Mouse (Mus musculus): ENCODE data around the gene Gm49387.

Gm49387 gene

DNA sequence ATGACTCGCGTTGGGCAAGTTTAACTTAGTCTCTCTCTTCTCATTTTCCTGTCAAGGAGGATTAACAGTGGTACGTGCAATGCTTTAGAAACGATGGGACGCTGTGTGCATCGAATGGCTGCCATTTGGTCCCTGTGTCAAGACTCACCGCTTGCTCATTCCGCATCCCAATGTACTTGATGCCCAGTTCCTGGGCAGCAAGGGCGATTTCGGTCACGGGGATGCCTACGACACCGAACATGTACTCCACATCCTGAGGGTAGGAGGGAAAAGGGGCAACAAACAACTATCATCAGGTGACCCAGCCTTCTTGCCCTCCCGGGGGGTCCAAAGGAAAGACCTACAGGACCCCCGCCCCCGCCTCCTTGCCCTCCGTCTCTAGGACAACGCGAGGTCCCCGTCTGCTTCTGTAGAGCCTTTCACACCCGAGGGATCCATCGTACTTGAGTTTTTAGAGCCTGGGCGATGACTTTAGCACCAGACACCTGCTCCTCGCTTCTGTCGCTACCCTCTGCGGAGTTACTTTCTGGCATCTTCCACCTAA is at the start of gene Gm49387:
TSS of gene Gm49387 (minus strand) at position 533 of the 544 bp plus-strand sequence.
- DNase-seq (ENCODE audit: low spot score) = peak; percentile 61

DNA sequence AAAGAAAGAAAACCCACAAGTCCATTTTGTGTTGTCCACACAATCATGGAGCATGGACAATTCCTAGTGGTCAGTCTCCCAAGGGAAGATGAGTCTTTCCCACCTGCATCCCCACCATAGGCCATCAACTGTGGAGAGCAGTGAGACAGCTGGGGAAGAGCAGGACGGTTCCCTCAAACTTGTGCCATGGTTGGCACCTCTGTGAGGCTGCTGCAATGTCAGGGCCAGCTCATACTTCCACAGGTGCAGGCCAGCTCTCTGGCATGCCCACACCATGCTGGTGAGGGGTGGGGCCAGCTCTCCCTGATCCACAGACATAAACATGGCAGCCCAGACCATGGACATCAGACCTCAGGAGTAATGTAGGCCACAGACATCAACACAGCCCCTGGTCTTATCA is 45.6 kb upstream of the Gm49387 start:
- no peak for DNase-seq (ENCODE audit: low spot score)

DNA sequence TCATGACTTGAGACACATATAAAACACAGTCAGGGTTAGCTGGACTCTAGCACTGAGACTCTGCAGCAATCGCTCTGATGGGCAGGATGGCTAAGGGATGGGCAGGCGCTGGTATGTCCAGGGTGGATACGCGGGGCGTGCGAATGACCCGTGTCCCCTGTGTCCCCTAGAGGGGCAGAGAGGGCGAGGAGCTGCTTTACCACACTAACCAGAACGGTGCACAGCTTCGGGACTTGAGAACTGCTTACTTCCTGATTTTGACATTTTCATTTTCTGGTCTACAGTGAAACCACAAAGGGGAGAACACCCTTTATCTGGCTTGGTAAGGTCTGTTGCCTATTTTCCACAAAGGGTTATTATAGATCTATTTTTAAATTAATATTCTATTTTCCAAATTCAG is 45.0 kb upstream of the Gm49387 start:
- no peak for DNase-seq (ENCODE audit: low spot score)

DNA sequence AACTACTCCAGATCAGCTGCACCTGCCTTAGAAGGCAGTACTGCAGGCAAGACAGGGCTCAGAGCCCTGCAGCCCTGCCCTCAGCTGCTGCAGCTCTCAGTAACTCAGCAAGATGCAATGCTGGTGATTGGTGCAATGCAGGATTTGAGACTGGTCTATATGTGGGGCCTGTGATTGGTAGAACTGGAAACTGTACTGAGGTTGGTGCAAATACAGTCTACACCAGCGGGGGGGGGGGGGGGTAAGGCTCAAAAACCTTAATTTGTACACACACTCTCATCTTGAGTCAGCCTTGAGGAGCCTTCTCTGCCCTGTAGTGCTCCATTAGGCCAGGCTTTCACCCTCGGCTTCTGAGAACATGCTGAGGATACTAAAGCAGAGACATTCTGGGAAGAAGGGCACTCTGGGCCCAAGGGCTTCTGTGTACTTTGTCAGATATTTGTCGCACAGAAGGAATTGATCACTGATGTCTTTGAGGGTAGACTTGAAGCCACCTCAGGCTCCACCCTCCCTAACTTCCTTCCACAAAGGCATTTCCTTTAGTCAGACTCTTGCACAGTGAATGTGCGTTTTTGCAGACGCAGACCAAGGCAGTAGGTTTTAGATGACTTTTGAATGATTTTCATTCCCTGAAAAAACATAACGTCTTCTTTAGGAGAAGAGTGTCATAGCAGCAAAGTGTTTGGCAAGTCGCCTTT is 43.8 kb upstream of the Gm49387 start:
- no peak for DNase-seq (ENCODE audit: low spot score)

DNA sequence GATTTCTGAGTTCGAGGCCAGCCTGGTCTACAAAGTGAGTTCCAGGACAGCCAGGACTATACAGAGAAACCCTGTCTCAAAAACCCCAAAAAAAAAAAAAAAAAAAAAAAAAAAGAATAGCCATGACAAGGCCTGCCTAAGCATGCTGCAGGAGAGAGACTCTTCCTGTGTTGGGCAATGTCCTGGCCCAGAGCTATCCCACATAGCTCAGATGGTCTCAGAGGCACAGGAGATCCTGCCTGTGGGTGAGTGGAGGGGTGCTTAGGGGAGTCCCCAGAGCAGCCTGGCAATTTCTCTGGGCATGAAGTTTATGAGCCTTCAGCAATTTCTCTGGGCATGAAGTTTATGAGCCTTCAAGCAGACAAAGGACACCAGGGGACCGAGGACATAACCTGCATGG is 42.9 kb upstream of the Gm49387 start:
- no peak for DNase-seq (ENCODE audit: low spot score)

DNA sequence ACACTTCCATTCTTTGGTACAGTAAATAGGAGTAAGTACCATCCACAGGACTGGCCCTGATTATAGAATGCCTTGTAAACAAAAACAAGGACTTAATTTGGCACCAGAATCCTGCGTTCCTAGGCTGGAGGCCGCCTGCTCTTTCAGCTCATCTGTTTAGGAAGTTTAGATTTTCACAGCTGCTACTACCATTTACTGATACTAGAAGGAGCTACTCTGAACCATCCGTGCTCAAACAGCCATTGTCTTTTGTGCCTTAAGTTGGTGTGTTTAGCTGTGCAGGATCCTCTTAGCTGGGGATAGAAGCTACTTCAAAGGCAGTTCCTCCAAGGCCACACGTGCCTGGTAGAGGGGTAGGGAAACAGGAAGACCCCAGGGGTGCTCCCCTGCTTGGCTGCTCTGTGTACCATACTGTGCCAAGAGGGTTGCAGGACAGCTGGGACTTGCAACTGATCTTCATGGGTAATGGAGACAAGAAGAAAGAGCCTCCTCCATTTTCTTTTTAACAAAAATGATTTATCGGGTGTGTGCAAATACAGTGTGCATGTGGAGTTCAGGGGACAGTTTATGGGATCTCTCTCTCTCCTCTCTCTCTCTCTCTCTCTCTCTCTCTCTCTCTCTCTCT is 41.4 kb upstream of the Gm49387 start:
- DNase-seq (ENCODE audit: low spot score) = no peak

DNA sequence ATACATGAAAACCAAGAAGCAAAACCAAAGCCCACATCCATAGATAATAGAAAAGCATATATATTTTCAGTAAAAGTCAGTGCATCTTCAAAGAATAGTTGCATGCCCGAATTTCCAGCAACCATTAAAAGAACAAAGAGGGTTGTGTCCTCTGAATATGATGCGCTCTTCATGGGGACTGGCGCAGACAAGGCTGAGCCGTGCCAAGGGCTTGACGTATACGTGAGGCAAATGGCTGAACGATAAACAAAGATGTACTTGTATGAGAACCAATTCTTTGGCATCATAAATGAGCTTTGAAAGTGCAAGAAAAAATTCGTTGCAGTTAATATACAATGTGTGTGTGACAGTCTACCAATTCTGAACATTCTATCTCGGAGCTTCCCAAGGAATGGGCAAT is 40.6 kb upstream of the Gm49387 start:
- no peak for DNase-seq (ENCODE audit: low spot score)

DNA sequence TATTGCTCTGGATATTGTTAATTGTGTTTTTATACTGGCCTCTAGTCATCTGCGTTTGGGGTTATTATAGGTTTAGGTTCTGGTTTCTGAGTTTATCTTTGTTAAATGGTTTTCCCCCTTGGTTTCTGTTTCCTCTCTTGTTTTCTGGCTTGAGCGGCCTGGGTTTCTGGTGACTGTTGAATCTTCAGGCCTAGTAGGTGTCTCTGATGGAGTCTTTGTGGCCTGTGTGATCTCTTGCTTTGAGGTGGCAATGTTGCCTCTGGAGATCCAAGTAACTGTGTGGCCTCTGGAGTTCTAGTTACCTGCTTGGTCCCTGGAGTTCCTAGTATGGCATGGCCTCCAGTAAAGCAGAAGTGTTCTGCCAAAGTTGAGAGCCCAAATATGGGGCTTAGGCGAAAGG is 40.0 kb upstream of the Gm49387 start:
- no peak for DNase-seq (ENCODE audit: low spot score)

DNA sequence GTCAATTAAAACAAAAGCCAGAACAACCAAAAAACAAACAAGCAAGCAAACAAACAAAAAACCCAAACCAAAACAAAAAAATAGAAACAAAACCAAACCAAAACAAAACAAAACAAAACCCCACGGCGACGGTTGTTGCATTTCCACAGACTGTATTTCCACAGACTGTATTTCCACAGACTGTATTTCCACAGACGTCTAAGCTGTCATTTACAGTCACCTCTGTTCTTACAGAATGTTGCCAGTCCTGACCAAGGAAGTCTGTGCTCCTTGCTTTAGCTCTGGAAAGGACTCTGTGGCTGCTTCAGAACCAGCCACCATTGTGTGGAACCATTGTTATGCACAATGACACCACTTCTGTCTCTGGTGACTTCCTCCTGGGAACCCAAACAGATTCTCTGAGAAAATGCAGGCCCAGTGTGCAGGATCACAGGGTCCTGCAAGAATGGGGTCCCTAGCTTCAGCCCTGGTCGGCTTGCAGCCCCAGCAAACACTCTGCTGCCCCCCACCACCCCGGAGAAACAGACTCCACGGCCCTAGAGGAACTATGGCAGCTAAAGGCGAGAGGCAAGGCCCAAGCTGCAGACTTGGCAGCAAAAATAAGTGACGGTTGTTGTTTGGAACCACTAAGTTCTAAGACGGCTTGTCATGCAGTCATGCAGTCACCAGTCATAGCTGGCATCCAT is 31.1 kb upstream of the Gm49387 start:
- no peak for DNase-seq (ENCODE audit: low spot score)

DNA sequence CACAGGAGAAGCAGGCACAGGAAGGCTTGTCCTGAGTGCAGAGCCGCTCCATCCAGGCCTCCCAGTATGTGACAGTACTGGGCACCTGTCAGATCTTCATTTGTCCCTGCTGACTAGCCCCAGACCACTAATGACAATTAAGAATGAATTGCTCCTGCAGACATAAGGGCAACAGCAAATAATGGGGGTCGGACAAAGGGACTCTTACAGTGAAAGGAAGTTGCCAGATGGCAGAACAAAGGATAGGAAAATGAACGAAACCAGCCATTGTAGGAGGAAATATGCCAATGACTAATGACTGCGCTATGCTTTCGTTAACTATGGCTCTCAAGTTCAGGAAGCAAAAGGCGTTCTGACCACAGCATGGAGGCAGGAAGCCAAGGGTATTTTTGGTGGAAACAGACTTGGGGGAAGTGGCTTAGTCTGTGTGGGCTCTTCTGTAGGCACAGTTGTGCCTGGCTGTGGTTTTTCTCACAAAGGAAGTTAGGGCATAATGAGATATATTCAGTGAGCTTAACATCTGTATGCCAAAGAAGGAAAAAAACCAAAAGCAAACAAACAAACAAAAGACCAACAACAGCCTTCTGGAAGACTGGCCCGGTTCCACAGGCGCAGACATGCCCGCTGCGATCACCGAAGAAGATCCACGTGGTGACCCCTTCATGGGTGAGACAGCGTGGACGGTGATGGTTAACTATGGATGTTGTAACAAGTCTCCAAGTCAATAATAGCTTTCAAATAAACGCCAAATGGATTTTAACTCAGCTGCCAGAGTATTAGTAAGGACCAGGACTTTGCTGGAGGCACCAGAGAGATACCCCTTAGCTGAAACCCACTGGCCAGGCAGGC is 29.2 kb upstream of the Gm49387 start:
- no peak for DNase-seq (ENCODE audit: low spot score)

DNA sequence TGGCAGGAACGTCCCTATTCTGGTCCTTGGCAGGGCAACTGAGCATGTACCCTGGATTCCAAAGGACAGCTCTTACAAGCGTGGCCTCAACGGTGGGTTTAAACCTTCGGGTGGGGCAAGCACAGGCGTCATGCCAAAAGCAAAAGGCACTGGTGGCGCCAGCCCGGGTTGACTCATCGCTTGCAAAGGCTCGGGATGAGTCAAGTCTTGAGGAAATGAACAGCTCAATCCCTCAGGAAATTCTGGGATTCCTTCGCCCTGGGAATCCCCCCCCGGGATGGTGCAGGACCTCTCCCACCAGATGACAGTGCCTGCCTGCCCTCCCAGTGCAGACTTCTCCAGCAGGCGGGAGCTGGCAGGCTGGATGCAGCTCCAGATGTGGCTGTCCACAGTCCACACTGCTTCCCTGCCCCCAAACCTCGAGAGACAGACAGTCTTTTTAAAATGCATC is 28.5 kb upstream of the Gm49387 start:
- peak; percentile 50 for DNase-seq (ENCODE audit: low spot score)

DNA sequence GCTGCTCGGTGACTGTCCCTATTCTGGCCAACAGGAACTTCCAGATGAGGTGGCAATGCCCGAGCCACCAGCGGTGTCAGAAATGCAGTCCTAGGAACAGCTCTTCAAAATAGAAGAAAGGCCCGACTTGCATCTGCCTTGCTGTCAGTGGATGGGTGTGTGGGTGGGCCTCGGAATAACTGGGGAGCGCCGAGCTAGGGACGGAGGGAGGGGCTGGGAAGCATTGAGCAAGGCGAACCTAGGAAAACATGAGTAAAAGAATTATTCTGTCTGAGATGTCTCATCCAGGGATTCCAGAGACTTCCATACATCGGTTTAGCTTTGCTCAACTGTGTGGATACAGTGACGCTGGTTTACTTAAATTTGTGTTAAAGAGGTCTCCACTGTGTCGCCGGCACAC is 27.6 kb upstream of the Gm49387 start:
- no peak for DNase-seq (ENCODE audit: low spot score)

DNA sequence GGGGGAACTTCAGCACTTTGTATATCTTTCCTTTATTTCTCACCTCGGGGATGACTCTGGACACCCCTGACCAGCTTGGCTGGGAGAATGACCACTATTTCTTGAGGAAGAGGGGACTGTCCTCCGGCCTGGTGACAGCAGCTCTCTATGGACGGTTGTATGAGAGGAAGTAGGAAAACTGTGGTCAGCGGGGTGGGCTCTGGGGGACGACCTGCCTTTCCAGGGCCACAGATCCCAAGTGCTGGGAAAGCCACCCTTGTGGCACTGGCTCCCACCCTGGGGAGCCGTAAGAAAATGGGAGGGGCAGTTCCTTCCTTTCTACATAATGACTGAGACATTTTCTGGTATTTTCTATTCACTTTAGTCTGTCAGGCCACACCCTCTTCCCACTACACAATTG is 27.1 kb upstream of the Gm49387 start:
- no peak for DNase-seq (ENCODE audit: low spot score)

DNA sequence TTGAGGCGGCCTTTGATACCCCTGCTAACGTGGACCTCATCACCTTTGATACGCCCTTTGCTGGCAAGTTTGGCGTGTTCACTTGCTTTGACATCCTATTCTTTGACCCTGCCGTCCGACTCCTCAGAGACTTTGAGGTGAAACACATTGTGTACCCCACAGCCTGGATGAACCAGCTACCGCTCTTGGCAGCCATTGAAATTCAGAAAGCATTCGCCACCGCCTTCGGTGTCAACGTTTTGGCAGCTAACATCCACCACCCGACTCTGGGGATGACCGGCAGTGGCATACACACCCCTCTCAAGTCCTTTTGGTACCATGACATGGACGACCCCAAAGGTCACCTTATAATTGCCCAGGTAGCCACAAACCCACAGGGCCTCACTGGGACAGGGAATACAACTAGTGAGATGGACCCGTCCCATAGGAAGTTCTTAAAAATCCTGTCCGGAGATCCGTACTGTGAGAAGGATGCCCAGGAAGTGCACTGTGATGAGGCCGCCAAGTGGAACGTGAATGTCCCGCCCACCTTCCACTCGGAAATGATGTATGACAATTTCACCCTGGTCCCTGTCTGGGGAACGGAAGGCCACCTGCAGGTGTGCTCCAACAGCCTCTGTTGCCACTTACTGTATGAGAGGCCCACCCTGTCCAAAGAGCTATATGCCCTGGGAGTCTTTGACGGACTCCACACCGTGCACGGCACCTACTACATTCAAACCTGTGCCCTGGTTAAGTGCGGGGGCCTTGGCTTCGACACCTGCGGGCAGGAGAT is 26.4 kb upstream of the Gm49387 start:
- DNase-seq (ENCODE audit: low spot score) = no peak

DNA sequence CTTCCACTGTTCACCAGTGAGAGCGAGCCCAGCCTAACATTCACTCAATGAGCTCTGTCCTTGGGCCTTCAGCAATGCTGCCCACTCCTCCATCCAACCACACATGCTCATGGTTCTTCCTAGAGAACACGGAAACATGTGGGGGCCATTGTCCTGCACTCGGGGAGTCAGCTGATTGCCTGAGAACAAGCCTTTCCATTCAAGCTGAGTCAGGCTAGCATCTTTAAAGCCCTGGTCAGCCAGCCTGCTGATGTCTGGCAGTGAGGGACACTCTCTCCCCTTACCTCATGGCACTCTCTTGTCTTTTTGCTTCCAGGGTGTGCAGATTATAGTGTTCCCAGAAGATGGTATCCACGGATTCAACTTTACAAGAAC is 24.9 kb upstream of the Gm49387 start:
- DNase-seq (ENCODE audit: low spot score) = no peak

DNA sequence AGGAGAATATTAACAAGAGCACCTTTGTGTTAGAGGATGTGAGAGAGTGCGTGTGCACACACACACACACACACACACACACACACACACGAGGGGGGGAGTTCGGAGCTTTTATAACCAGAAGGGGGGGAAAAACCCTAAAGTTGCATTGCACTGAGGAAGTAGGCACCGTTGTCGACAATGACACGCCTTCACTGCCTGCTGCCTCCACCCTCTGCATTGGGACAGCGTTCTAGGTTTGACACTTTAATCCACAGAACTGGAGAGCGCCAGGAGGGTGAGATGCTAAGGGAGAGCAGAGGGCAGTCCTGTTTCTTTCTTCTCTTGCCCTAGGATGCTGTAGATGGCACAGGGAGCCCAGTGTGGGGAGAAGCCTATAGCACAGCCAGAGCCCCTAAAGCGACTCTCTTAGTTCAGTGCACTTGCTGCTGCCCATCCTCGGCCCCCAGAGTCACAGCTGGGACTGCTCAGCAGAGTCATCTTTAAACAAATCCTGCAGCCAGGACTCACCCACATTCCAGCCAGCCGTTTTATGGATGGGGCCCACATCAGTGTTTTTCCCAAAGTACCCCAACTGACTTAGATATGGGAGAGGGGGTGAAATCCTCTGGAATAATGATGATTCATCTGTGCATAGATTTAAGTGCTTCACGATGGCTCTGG is 24.4 kb upstream of the Gm49387 start:
- no peak for DNase-seq (ENCODE audit: low spot score)

DNA sequence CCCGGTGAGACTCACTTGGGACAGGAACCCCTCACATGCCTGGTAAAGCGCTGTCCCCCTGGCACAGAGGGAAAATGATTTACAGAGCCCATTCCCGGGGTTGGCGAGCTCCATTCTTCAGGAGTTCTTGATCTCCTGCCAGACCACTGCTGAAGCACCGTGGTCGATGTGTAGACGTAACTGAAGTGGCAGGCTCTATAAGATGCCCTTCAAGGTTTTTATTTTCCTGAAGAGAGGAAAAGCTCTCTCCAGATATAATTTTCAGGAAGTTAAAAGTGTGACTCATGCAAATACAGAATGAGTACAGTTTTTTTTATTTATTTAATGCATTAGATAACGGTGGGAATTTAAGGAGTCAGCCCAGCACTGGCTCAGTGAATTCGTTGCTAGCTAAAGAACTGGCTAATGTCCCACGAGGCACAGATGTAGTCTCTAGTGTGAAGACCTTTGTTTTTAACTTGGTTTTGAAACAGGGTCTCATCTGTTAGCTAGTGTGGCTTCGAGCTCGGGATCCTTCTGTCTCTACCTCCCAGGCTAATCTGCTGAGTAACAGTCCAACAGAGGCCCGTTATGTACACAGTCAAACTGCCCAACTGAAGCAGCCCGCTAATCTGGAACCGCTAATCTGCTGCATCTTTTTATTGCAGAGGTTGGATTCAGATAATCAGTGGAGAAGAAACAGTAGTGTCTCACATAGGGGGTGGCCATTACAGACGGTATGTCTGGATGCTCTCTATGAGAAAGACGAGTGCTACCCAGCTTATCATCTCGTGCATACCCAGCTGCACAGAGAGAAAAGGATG is 23.6 kb upstream of the Gm49387 start:
- no peak for DNase-seq (ENCODE audit: low spot score)

DNA sequence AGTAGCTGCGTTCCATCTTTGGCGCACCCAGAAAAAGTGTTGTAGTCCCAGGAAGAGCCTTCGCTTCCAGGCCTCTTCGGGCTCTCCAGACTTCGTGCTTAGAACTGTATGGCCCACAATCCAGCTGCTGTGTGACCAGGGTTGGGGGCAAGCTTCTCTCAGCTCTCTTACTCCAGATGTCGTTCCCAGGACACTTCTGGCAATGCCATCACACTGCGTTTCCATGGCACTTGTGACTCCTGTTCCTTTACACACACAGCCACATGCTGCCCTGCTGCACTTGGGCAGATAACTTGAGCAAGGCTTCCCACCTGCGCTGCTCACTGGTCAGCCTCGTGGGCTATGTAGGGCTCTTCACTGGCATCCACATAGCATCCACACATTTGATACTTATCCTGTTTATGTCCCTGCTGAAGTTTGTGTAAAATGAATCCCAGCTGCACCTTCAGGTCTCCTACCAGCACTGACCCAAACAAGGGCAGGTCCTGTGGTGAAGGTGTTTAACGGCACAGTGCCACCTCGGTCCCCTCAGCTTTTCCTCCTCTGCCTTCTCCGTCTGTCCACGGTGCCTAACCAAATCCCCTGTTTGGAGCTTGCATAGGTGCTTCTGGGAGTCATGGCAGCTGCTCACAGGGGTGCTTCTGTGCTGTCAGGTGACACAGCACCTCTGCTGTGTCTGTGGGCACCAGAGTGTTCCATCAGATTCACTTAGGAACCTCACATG is 22.9 kb upstream of the Gm49387 start:
- DNase-seq (ENCODE audit: low spot score) = no peak

DNA sequence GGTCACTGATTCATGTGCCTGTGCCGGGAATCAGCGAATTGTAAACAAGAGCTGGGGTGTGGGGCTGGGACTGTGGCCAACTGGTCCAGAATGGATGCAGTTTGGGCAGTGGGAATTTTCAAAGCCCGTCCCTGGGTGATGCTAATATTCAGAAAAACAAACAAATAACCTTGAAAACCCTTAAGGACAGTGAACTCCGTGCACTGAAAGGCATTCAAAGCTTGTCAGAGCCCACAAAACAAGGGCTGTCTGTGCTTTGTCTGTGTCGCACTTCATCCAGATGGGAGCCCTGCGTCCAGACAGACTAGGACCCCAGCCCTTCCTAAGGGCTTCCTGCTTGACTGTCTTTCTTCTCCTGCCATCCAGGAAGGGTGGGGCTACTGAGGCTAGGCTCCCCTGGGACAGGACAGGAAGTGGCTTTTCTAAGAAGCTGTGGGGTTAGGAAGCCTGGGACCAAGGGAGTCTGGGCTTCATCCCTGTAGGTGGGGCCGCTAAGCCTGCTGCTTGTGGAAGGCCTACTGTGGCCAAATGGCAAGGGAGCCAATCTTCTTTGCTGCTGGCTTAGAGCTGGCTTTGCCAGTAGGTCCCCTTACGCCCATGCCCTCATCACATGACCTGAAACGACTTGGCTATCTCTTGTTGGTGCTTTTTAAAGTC is 22.0 kb upstream of the Gm49387 start:
- DNase-seq (ENCODE audit: low spot score) = peak; percentile 82
